Mouse (Mus musculus) heart, embryonic 16.5 days (tissue): ENCODE measurements around the gene 1190007I07Rik. TPM values are rescaled to one million over a fixed set of nuclear protein-coding genes. Genes with fewer than 3 reads are reported as not detected.

ENCODE experiments used
- ATAC-seq: fragments of 200-750 bp; cut with Nextera tagmentation; replicated peaks from 2 replicates; pipeline ENCODE4 v1.8.0; 2017; ENCODE audit warnings: moderate number of reproducible peaks; ENCODE audit not compliant: insufficient read depth, low FRiP score; ENCODE audit errors: extremely low read depth
- H3K27ac ChIP-seq: fragments of 300-500 bp; sonication (generic); 2 replicates; pipeline ENCODE4 v1.5.1; 2014; ENCODE audit warnings: mild to moderate bottlenecking, low read length, control low read depth, moderate library complexity
- H3K27me3 ChIP-seq: fragments of 300-500 bp; sonication (generic); 2 replicates; pipeline ENCODE4 v1.6.1; 2014; ENCODE audit warnings: low read length, mixed read lengths; ENCODE audit not compliant: control insufficient read depth, insufficient read depth
- H3K36me3 ChIP-seq: fragments of 300-500 bp; sonication (generic); 2 replicates; pipeline ENCODE4 v1.6.1; 2014; ENCODE audit not compliant: control insufficient read depth, insufficient read depth
- H3K4me1 ChIP-seq: fragments of 300-500 bp; sonication (generic); 2 replicates; pipeline ENCODE4 v1.6.1; 2014; ENCODE audit warnings: low read length, mixed read lengths; ENCODE audit not compliant: control insufficient read depth, insufficient read depth
- H3K4me2 ChIP-seq: fragments of 300-500 bp; sonication (generic); 2 replicates; pipeline ENCODE4 v1.6.1; 2014; ENCODE audit warnings: low read depth, mild to moderate bottlenecking, control low read depth, low read length
- H3K4me3 ChIP-seq: fragments of 300-500 bp; sonication (generic); 2 replicates; pipeline ENCODE4 v1.5.1; 2014; ENCODE audit warnings: mild to moderate bottlenecking, control low read depth, low read length
- H3K9ac ChIP-seq: fragments of 300-500 bp; sonication (generic); 2 replicates; pipeline ENCODE4 v1.6.1; 2014; ENCODE audit warnings: low read length, control low read depth
- H3K9me3 ChIP-seq: fragments of 300-500 bp; sonication (generic); replicated peaks from 2 replicates; pipeline ENCODE4 v1.6.1; 2016; ENCODE audit warnings: low read length; ENCODE audit not compliant: control insufficient read depth
- WGBS: fragments of 180-500 bp; shearing (Covaris S2); extraction: QIAGEN DNeasy Blood & Tissue Kit; methylation state at CpG from one replicate; pipeline ENCODE4 v1.1.7; 2014; 5-methylcytosine and 5-hydroxymethylcytosine counted together
- polyA plus RNA-seq: library from polyadenylated mRNA; unstranded; fragments of >200 nt; fragmentation: Nextera tagmentation; extraction: Ambion mirVana; gene quantifications from 2 replicates; pipeline ENCODE4 v1.2.1, GENCODE M21; 2015

Gene 1190007I07Rik
- polyA plus RNA-seq, result 34.1 and 41.3 TPM in 2 replicates

DNA sequence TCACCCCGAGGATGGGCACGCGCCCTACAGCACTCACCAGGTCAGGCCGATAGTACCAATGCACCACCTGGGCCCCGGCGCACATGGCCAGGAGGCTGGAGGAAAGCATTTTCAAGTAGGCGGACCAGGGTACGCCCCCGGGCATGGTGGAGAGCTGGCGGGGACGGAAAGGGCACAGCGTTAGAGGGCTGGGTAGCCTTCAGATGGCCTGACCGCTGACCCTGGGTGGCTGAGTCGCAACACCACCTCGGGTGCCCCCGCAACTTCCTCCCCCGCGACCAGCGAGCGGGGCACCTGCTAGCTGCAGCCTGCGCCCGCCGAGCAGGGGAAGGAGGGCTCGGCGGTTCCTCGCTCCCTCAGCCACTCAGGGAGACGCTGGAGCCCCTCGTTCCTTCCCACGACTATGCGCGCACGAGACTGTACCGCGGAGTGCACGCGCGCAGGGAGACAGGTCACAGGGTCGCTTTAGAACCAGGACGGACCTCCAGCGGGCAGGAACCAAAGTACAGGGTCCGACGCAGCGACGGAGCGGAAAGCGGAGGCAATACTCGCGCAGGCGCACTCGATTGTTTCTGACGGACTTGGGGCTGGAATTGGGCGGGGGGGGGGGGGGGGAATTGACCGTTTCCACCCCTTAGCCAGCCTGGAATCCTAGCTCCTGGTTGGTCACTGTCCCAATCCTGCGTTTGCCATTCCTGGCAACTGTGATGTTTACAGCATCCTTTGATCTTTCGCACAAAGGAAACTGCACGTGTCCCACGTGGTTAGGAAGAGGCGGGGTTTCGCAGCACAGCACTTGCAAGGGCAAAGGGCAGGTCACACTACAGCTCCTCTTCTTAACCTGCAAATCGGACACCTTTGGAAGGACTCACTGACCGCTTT lies at the start of gene 1190007I07Rik:
Gene 1190007I07Rik, minus strand, starts transcription at position 558 of the 882 bp plus-strand sequence.
- Histone ChIP-seq H3K27me3 (no peaks in the 10 kb centered on the region), H3K36me3 (no peaks in the 10 kb centered on the region), H3K4me3 (peak within 1 kb of the TSS; percentile 85), H3K4me2 (peak within 1 kb of the TSS; percentile 76), H3K9ac (peak within 1 kb of the TSS; percentile 93), H3K9me3 (no peaks in the 10 kb centered on the region), H3K4me1 (peaks cover 5% of the 10 kb centered on the region; the same call in 1 of the 2 replicates), H3K27ac (peak within 1 kb of the TSS; percentile 82)
- peak; percentile 88 for ATAC-seq
- WGBS, result under 1% methylated on average over 60 of the region's 61 CpGs

DNA sequence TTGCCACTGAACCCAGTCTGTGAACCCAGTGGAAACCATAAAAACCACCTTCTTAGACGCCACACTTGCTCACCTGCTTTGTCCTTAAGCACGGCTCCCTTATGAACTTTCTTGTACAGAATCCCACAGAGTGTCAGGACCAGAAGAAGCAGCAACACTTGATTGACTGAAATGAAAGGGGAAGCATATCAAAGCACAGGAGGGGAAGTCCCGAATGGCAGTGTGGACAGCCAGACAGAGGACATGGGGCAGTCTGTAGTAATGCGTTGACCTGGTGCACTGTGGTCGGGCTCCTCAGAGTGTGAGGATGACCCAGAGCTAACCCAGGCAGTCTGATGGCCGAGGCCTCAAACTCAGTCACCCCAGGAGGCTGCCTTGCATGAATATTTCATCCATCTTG lies 47.2 kb upstream of the 1190007I07Rik start:
- Histone ChIP-seq H3K27ac (no peak overlapping the region), H3K9ac (no peak overlapping the region), H3K27me3 (no peaks in the 10 kb centered on the region), H3K36me3 (no peaks in the 10 kb centered on the region), H3K4me1 (peaks cover 7% of the 10 kb centered on the region), H3K4me2 (no peak overlapping the region), H3K4me3 (no peak overlapping the region), H3K9me3 (no peaks in the 10 kb centered on the region)
- 65% methylated on average over 6 of the region's 6 CpGs for WGBS
- no peak for ATAC-seq

DNA sequence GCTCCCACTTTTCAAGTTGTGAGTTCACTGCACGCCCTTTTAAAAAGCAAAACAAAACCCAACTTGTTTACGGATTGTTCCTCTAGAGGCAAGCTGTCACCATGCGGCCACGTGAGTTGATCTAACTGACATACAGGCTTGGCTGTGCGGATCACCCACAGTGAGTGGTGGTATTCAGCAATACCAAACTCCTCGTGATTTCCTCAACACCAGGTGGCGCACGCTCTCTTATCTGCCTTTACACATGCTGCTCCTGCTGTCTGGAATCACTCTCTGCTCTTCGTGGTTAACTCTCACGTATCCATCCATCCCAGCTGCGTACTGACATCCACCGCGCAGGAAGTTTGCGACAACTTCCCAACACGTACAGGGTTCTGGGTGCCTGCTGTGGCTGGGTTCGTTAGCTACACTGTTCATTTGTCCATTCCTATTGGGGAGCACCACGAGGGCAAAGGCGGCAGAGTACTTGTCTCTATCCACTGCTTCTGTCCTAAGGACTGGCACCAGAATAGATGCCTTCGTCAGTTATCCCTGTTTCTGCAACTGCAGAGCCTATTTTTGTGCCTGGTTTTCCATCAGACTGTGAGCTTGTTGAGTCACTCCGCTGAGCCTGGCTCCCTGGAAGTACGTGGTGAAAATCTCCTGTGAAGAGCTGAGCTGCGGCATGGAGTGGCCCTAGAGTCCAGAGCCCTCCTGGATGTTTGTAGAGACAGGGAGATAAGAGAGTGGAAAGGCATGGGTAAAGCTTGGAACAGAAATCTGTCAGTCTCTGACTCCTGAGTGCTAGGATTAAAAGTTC lies 43.6 kb upstream of the 1190007I07Rik start:
- WGBS, result 9% methylated on average over 22 of the region's 22 CpGs
- H3K36me3 ChIP-seq, result no peaks in the 10 kb centered on the region
- peak; percentile 81 for ATAC-seq
- no peaks in the 10 kb centered on the region for H3K27me3 ChIP-seq
- H3K9ac ChIP-seq, result 0 out of 2 replicates have a peak overlapping the region, but pooled peaks have one; percentile 49
- H3K27ac ChIP-seq, result no peak overlapping the region
- H3K9me3 ChIP-seq, result no peaks in the 10 kb centered on the region
- peaks cover 7% of the 10 kb centered on the region for H3K4me1 ChIP-seq
- H3K4me3 ChIP-seq, result peak overlapping the region; percentile 41
- H3K4me2 ChIP-seq, result peak overlapping the region; percentile 68

DNA sequence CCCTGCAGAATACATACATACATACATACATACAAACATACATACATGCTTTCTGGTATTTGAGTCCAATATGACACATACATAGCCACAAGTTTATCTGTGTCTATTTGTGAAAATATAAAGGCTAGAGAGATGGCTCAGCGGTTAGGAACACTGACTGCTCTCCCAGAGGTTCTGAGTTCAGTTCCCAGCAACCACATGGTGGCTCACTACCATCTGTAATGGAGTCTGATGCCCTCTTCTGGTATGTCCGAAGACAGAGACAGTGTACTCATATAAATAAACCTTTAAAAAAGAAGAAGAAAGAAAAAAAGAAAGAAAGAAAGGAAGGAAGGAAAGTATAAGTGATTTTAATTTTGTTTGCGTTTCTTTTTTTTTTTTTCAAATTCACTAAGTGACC lies 42.9 kb upstream of the 1190007I07Rik start:
- H3K4me1 ChIP-seq, result peaks cover 7% of the 10 kb centered on the region
- 62% methylated on average over 3 of the region's 3 CpGs for WGBS
- no peaks in the 10 kb centered on the region for H3K27me3 ChIP-seq
- H3K4me2 ChIP-seq, result no peak overlapping the region
- H3K27ac ChIP-seq, result no peak overlapping the region
- H3K4me3 ChIP-seq, result no peak overlapping the region
- no peak for ATAC-seq
- H3K9ac ChIP-seq, result no peak overlapping the region
- H3K9me3 ChIP-seq, result no peaks in the 10 kb centered on the region
- no peaks in the 10 kb centered on the region for H3K36me3 ChIP-seq

DNA sequence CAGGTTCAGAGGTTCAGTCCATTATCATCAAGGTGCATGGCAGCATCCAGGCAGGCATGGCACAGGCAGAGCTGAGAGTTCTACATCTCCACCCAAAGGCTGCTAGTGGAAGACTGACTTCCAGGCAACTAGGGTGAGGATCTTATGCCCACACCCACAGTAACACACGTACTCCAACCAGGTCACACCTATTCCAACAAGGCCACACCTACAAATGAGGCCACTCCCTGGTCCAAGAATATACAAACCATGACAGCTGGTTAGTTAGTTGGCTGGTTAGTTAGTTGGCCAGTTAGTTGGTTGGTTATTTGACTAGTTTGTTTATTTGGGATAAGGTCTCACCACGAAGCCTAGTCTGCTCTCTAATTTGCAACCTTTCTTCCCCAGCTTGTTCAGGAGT lies 40.3 kb upstream of the 1190007I07Rik start:
- ATAC-seq, result no peak
- H3K27me3 ChIP-seq, result no peaks in the 10 kb centered on the region
- no peaks in the 10 kb centered on the region for H3K9me3 ChIP-seq
- H3K36me3 ChIP-seq, result no peaks in the 10 kb centered on the region
- WGBS, result 72% methylated on average over 2 of the region's 2 CpGs
- no peak overlapping the region for H3K4me2 ChIP-seq
- H3K9ac ChIP-seq, result no peak overlapping the region
- peaks cover 7% of the 10 kb centered on the region for H3K4me1 ChIP-seq
- no peak overlapping the region for H3K27ac ChIP-seq
- no peak overlapping the region for H3K4me3 ChIP-seq

DNA sequence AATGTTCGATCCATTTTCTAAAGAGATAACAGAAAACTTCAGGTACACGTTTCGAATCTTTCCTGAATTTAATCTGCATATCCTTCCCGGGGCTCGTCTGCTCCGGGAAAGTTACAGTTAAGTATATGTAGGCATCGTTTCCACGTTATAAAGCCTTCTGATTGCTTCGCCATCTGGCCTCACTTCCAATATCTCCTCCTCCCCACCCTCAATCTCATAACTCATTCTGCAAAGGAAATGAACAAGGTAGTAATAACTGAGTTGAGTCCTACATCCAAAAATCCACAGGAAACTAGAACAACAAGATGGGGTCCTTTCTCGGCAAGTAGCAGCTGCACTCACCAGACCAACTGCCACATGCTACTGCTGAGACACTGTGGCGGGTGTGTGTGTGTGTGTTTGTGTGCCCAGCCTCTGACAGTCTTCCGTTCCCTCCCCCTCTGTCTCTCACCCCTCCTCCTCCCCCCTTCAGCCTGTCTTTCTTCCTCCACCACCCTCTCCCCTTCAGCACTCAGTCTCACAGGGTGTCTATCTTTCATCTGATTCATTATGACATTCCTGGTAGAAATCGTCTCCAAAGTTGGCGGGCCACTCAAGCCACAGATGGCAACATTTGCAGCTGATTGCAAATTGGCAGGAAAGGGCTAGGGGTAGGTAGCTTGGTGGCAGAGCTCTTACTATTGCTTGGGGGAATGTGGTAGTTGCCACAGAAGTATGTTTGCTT lies 39.4 kb upstream of the 1190007I07Rik start:
- 68% methylated on average over 14 of the region's 14 CpGs for WGBS
- H3K4me2 ChIP-seq, result no peak overlapping the region
- no peak overlapping the region for H3K27ac ChIP-seq
- no peaks in the 10 kb centered on the region for H3K36me3 ChIP-seq
- no peak overlapping the region for H3K9ac ChIP-seq
- H3K9me3 ChIP-seq, result no peaks in the 10 kb centered on the region
- 0 out of 2 replicates have a peak, but pooled peaks have one; percentile 11 for ATAC-seq
- H3K27me3 ChIP-seq, result no peaks in the 10 kb centered on the region
- H3K4me1 ChIP-seq, result peaks cover 7% of the 10 kb centered on the region
- no peak overlapping the region for H3K4me3 ChIP-seq

DNA sequence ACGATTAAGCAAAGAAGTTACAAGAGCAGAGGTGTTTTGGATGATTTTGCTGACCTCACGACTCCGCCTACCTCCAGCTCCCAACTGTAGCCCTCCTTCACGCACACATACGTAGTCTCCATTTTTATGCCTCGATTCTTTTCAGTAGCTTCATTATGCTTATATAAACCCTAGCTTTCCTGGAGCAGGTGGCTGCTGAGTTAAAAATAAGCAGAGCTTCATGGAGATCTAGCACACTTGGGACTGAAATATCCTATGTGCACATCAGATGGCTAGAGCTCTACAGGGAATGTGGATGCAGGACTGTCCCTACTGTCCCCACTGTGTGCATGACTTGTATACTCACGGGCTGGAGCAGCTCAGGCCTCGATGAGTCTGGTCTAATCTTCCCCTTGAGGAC lies 38.8 kb upstream of the 1190007I07Rik start:
- no peak overlapping the region for H3K4me2 ChIP-seq
- WGBS, result 86% methylated on average over 8 of the region's 8 CpGs
- no peak overlapping the region for H3K27ac ChIP-seq
- H3K9me3 ChIP-seq, result no peaks in the 10 kb centered on the region
- H3K4me1 ChIP-seq, result peaks cover 5% of the 10 kb centered on the region
- H3K9ac ChIP-seq, result no peak overlapping the region
- ATAC-seq, result no peak
- no peaks in the 10 kb centered on the region for H3K36me3 ChIP-seq
- H3K27me3 ChIP-seq, result no peaks in the 10 kb centered on the region
- H3K4me3 ChIP-seq, result no peak overlapping the region

DNA sequence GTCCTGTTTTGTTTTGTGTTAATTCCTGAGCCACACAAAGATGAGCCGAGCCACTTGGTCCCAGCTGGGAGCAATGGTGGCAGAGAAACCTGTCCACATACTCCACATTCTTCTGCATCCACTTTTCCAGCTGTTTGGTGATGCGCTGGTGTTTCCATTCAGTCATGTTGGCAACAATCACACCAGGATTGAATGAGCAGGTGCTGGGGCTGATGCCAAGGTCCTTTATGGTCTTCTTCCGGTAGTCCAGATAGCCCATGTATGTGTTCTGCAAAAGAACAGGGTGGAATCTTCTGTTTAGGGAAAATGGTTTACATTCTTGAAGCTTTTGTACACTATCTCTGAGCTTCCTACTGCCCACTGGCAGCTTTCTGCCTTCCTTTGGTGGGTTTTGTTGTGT lies 31.6 kb upstream of the 1190007I07Rik start:
- H3K36me3 ChIP-seq, result peaks cover 10% of the 10 kb centered on the region

More for the DNA sequence above, 31.6 kb upstream of the 1190007I07Rik start:
- no peaks in the 10 kb centered on the region for H3K27me3 ChIP-seq
- no peak for ATAC-seq
- no peak overlapping the region for H3K27ac ChIP-seq
- no peak overlapping the region for H3K4me3 ChIP-seq
- no peak overlapping the region for H3K4me2 ChIP-seq
- 71% methylated on average over 3 of the region's 3 CpGs for WGBS
- no peaks in the 10 kb centered on the region for H3K9me3 ChIP-seq
- no peaks in the 10 kb centered on the region for H3K4me1 ChIP-seq
- H3K9ac ChIP-seq, result no peak overlapping the region
